Mouse (Mus musculus) kidney, embryonic 14.5 days (tissue): ENCODE measurements at regions not wholly inside any gene's neighbourhood (a gene's known extent, or its start where the extent isn't known, plus 50 kb on each side); places are given as distances from the start of the nearest gene placed in this dataset.

Experiments
- ATAC-seq: fragments of 200-750 bp; cut with Nextera tagmentation; 2 replicates; pipeline ENCODE4 v1.8.0; 2017; ENCODE audit warnings: moderate number of reproducible peaks, mild to moderate bottlenecking, moderate TSS enrichment, moderate library complexity; ENCODE audit not compliant: low FRiP score, low TSS enrichment
- H3K27ac ChIP-seq: fragments of 300-500 bp; sonication (generic); 2 replicates; pipeline ENCODE4 v1.5.1; 2014; ENCODE audit warnings: low read depth, mild to moderate bottlenecking, low read length, moderate library complexity, mixed read lengths
- H3K27me3 ChIP-seq: fragments of 300-500 bp; sonication (generic); 2 replicates; pipeline ENCODE4 v1.6.1; 2014; ENCODE audit warnings: mild to moderate bottlenecking, low read length; ENCODE audit not compliant: control insufficient read depth, insufficient read depth
- H3K36me3 ChIP-seq: fragments of 300-500 bp; sonication (generic); 2 replicates; pipeline ENCODE4 v1.6.1; 2014; ENCODE audit warnings: low read length, mixed read lengths; ENCODE audit not compliant: control insufficient read depth, insufficient read depth
- H3K4me1 ChIP-seq: fragments of 300-500 bp; sonication (generic); 2 replicates; pipeline ENCODE4 v1.6.1; 2014; ENCODE audit warnings: low read length, mixed read lengths; ENCODE audit not compliant: control insufficient read depth, insufficient read depth
- H3K4me2 ChIP-seq: fragments of 300-500 bp; sonication (generic); replicated peaks from 2 replicates; pipeline ENCODE4 v1.6.1; 2014; ENCODE audit warnings: low read depth, mild to moderate bottlenecking, low read length
- H3K4me3 ChIP-seq: fragments of 300-500 bp; sonication (generic); 2 replicates; pipeline ENCODE4 v1.5.1; 2014; ENCODE audit warnings: mild to moderate bottlenecking, low read length
- H3K9ac ChIP-seq: fragments of 300-500 bp; sonication (generic); 2 replicates; pipeline ENCODE4 v1.6.1; 2014; ENCODE audit warnings: low read depth, mild to moderate bottlenecking, low read length, moderate library complexity
- H3K9me3 ChIP-seq: fragments of 300-500 bp; sonication (generic); 2 replicates; pipeline ENCODE4 v1.6.1; 2016; ENCODE audit warnings: low read length; ENCODE audit not compliant: control insufficient read depth
- WGBS: fragments of 180-500 bp; shearing (Covaris S2); extraction: QIAGEN DNeasy Blood & Tissue Kit; methylation state at CpG from one replicate; pipeline ENCODE4 v1.1.7; 2014; 5-methylcytosine and 5-hydroxymethylcytosine counted together

DNA sequence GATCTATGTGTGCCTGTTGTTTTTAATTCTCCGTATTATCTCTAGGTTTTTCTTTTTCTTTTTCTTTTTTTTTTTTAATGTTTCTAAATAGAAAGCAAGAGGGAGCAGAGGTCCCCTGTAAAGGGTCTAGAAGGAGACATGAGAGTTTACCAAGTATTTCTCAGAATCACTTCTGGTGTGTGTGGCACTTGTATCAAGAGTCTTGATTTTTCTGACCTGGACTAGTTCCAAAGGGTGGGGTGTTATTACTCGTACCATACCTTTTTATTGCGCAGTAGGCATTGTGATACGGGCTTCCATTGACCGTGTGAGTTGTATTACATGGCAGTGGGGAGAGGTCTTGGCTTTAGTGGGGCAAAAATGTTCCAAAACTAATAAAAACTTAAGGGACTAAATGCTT, 63.2 kb upstream of the Bmp6 start:
- Histone ChIP-seq H3K9me3 (no peaks in the 10 kb centered on the region; the same call in 1 of the 2 replicates), H3K27me3 (no peaks in the 10 kb centered on the region), H3K4me2 (no peak overlapping the region), H3K4me1 (no peaks in the 10 kb centered on the region), H3K36me3 (no peaks in the 10 kb centered on the region), H3K4me3 (no peak overlapping the region), H3K27ac (no peak overlapping the region), H3K9ac (no peak overlapping the region)
- ATAC-seq, result no peak
- 85% methylated on average over 5 of the region's 5 CpGs for WGBS

- no peak overlapping the region for H3K4me2 ChIP-seq
- ATAC-seq, result no peak
- no peaks in the 10 kb centered on the region; the same call in 1 of the 2 replicates for H3K9me3 ChIP-seq
- peaks cover 10% of the 10 kb centered on the region; the same call in 1 of the 2 replicates for H3K4me1 ChIP-seq
- H3K27ac ChIP-seq, result no peak overlapping the region
- no peaks in the 10 kb centered on the region for H3K36me3 ChIP-seq
- 84% methylated on average over 3 of the region's 3 CpGs for WGBS
- no peaks in the 10 kb centered on the region for H3K27me3 ChIP-seq
- H3K4me3 ChIP-seq, result no peak overlapping the region
- H3K9ac ChIP-seq, result no peak overlapping the region
These were observed 56.9 kb upstream of the Bmp6 start for GRCm38 (mm10) chr13:38287960-38288359.

- no peak for ATAC-seq
- Histone ChIP-seq H3K27me3 (no peaks in the 10 kb centered on the region), H3K4me3 (no peak overlapping the region), H3K9ac (no peak overlapping the region), H3K4me1 (peaks cover 10% of the 10 kb centered on the region; the same call in 1 of the 2 replicates), H3K27ac (no peak overlapping the region), H3K4me2 (no peak overlapping the region), H3K36me3 (no peaks in the 10 kb centered on the region), H3K9me3 (no peaks in the 10 kb centered on the region; the same call in 1 of the 2 replicates)
- WGBS, result 90% methylated on average over 14 of the region's 14 CpGs
These were observed 56.1 kb upstream of the Bmp6 start for GRCm38 (mm10) chr13:38288572-38289440.

- Histone ChIP-seq H3K9me3 (no peaks in the 10 kb centered on the region; the same call in 1 of the 2 replicates), H3K4me3 (peak overlapping the region; percentile 14; the same call in 1 of the 2 replicates), H3K4me2 (peak overlapping the region; percentile 38), H3K27ac (peak overlapping the region; percentile 19; the same call in 1 of the 2 replicates), H3K27me3 (no peaks in the 10 kb centered on the region), H3K9ac (peak overlapping the region; percentile 31; the same call in 1 of the 2 replicates), H3K4me1 (peaks cover 10% of the 10 kb centered on the region; the same call in 1 of the 2 replicates), H3K36me3 (no peaks in the 10 kb centered on the region)
- WGBS, result 6% methylated on average over 21 of the region's 21 CpGs
- ATAC-seq, result peak; percentile 90
These were observed 54.5 kb upstream of the Bmp6 start for GRCm38 (mm10) chr13:38290287-38290941.

DNA sequence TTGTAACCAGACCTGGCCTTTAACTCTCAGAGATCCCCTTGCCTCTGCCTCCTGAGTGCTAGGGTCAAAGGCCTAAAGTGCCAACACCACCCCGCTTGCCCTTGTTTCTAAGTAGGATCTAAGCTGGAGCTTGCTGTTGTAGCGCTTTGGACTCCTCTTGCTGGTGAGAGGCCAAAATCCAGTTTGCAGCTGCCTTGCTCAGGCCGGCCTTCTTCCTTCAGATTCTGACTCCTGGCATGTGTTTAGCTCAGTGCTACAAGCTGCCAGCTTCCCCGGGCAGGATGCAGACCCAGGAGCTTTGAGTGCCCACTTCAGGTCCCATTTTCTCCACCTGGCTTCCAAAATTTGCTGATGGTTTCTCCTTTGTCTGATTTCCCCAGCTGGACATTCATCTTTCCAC, 53.4 kb upstream of the Bmp6 start:
- Histone ChIP-seq H3K4me2 (no peak overlapping the region), H3K4me1 (peaks cover 10% of the 10 kb centered on the region; the same call in 1 of the 2 replicates), H3K36me3 (no peaks in the 10 kb centered on the region), H3K9ac (no peak overlapping the region), H3K9me3 (no peaks in the 10 kb centered on the region), H3K4me3 (no peak overlapping the region), H3K27ac (no peak overlapping the region), H3K27me3 (no peaks in the 10 kb centered on the region)
- ATAC-seq, result no peak
- WGBS, result 95% methylated on average over 4 of the region's 4 CpGs
